Mouse (Mus musculus) spleen, adult 2 months (tissue): ENCODE results near the gene Shank3.

ENCODE experiments used
- CTCF ChIP-seq: fragments of 200-500 bp; IDR thresholded peaks from 2 replicates; pipeline ENCODE4 v1.5.1; 2011; ENCODE audit warnings: mild to moderate bottlenecking, inconsistent platforms; ENCODE audit not compliant: insufficient read depth, insufficient read length, insufficient replicate concordance; ENCODE audit errors: extremely low read depth
- POLR2A ChIP-seq: fragments of 200-500 bp; IDR thresholded peaks from 2 replicates; pipeline ENCODE4 v1.6.1; 2011; ENCODE audit warnings: low read depth, low read length, inconsistent platforms

GRCm38 (mm10) chr15:89478622-89479021 is 20.8 kb upstream of the Shank3 start:
- TF ChIP-seq CTCF, result no peak
- TF ChIP-seq POLR2A, result no peak
